Mouse (Mus musculus): ENCODE results near the gene Ift80. TPM values are rescaled to one million over a fixed set of nuclear protein-coding genes. Genes with fewer than 3 reads are reported as not detected.

The Ift80 gene
- polyA plus RNA-seq (2015; fragmentation: Nextera tagmentation; extraction: Ambion mirVana), result 8.0 and 8.3 TPM in 2 replicates

DNA sequence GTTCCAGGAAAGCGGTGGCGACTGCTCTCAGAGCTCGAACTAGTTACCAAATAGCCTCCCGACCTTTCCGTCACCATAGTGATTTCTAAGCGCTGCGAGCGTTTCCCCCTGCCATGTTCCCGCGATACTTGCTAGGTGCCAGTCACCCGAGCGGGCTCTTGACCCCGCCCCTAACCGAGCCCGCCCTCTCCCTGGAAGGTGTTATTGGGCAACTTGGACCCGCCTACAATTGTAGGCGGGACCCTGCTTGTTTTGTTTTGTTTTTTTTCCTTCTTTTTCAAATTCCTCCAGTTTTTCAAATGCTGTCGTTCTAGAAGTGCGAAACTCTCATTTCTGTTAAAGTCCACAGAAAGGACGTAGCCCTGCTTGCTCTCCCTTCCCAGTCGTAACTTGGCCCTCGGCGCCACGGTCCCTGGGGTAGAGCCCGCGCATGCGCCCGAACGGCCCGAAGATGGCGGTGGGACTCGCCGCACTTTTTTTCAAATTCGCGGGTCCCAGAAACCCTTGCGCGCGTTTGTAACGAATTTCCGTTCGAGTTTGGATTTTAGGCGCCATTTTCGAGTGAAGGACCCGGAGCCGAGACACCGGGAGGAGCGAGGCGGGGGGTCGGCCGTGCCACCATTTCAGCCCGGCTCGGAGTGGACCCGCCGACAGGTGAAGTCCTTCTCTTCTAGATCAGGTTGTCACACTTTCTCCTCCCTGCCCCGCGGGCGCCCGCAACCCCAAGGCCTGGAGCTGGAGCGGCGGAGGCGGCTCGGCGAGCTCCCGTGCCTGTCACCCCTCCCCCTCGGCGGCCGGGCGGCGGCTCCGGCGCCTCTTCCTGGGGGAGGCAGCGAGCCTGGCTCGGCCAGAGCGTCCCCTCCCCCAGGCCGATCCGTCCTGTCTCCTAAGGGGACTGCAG, at the start of gene Ift80, which contains the start of gene Smc4:
TSS of gene Ift80 (minus strand) at position 134 of the 901 bp plus-strand sequence.
TSS of gene Smc4 (plus strand) at position 302 of the 901 bp plus-strand sequence.
- under 1% methylated on average over 65 of the region's 76 CpGs for WGBS
- peaks cover 26% of the 10 kb centered on the region for H3K4me1 ChIP-seq
- peak within 1 kb of the TSS; percentile 63 for H3K9ac ChIP-seq
- peak within 1 kb of the TSS; percentile 83 for H3K27ac ChIP-seq
- ATAC-seq (replicated peaks), result peak; percentile 98
- H3K36me3 ChIP-seq (replicated peaks), result no peaks in the 10 kb centered on the region
- peak within 1 kb of the TSS; percentile 99 for H3K4me2 ChIP-seq
- no peaks in the 10 kb centered on the region for H3K9me3 ChIP-seq
- H3K27me3 ChIP-seq (replicated peaks), result no peaks in the 10 kb centered on the region
- peak within 1 kb of the TSS; percentile 94 for H3K4me3 ChIP-seq

DNA sequence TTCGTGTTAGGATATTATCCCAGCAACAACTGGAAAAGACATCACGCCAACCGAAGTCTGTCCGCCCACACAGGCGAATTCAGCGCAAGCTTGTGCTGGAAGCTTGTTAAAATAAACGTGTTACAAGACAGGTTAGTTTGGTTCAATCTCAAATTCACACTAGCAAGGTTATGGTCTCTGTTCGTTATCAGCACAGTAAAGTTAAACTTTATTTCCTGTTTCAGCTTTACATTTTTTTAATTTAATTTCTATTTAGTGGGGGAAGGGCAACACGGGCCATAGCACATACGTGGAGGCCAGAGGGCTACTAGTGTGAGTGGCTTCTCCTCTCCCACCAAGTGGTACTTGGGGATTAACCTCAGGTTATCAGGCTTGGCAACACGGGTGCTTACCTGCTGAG, 47.5 kb upstream of the Ift80 start:
- Histone ChIP-seq H3K9ac (no peak overlapping the region), H3K4me1 (no peaks in the 10 kb centered on the region), H3K36me3 (replicated peaks) (no peaks in the 10 kb centered on the region), H3K27me3 (replicated peaks) (no peaks in the 10 kb centered on the region; the same call in 1 of the 2 replicates), H3K9me3 (no peaks in the 10 kb centered on the region), H3K4me2 (no peak overlapping the region), H3K4me3 (no peak overlapping the region), H3K27ac (no peak overlapping the region)
- no peak for ATAC-seq (replicated peaks)
- WGBS, result 93% methylated on average over 11 of the region's 11 CpGs

DNA sequence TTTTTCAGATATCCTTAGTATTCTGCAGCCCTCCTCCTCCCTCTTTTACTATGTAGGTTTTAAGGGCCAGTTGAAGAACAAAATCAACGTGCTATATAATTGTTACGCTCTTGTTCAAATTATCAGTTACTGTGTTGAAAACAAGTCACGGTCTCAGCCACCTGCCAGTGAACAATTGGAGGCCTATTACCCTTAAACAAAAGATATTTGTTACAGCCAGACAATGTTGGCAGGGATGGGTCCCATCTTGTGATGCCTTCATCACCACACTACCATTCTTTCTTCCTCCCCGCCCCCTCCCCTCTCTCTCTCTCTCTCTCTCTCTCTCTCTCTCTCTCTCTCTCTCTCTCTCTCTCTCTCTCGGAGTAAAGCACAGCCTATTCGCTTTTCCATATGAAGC, 44.6 kb upstream of the Ift80 start:
- WGBS, result 76% methylated on average over 6 of the region's 6 CpGs
- peaks cover 7% of the 10 kb centered on the region for H3K4me1 ChIP-seq
- no peak overlapping the region for H3K4me3 ChIP-seq
- H3K27ac ChIP-seq, result no peak overlapping the region
- no peak for ATAC-seq (replicated peaks)
- H3K4me2 ChIP-seq, result no peak overlapping the region
- H3K9me3 ChIP-seq, result no peaks in the 10 kb centered on the region
- no peaks in the 10 kb centered on the region; the same call in 1 of the 2 replicates for H3K27me3 ChIP-seq (replicated peaks)
- no peak overlapping the region for H3K9ac ChIP-seq
- H3K36me3 ChIP-seq (replicated peaks), result no peaks in the 10 kb centered on the region

GRCm38 (mm10) chr3:69047684-69048083, 43.3 kb upstream of the Ift80 start:
- Histone ChIP-seq H3K36me3 (replicated peaks) (no peaks in the 10 kb centered on the region), H3K27me3 (replicated peaks) (no peaks in the 10 kb centered on the region; the same call in 1 of the 2 replicates), H3K4me2 (no peak overlapping the region), H3K27ac (no peak overlapping the region), H3K4me3 (no peak overlapping the region), H3K9ac (no peak overlapping the region), H3K9me3 (no peaks in the 10 kb centered on the region), H3K4me1 (peaks cover 17% of the 10 kb centered on the region)
- ATAC-seq (replicated peaks), result no peak
- WGBS, result 80% methylated on average over 4 of the region's 4 CpGs

DNA sequence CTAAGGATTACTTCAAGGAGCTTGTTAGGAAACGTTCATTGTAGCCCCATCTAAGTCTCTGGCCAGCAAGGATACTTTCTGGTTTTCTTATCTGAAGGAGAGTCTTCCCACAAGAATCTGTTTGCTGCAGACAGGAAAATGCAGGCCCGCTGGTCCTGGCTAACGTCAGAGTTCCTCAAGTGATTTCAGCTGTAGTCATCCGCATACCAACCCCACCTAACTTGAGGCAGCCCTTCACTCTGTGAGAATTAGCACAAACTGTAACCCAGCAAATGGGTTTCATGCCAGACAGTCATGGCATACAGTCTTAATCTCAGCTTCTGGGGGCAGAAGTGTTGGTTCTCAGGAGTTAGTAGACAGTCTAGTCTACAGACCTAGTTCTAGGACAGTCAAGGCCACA, 42.1 kb upstream of the Ift80 start:
- Histone ChIP-seq H3K27ac (no peak overlapping the region), H3K4me3 (no peak overlapping the region), H3K4me1 (peaks cover 22% of the 10 kb centered on the region), H3K4me2 (no peak overlapping the region), H3K9me3 (no peaks in the 10 kb centered on the region), H3K9ac (no peak overlapping the region), H3K36me3 (replicated peaks) (no peaks in the 10 kb centered on the region), H3K27me3 (replicated peaks) (no peaks in the 10 kb centered on the region; the same call in 1 of the 2 replicates)
- no peak for ATAC-seq (replicated peaks)
- 77% methylated on average over 4 of the region's 4 CpGs for WGBS

- ATAC-seq (replicated peaks), result no peak
- H3K9me3 ChIP-seq, result no peaks in the 10 kb centered on the region
- H3K4me2 ChIP-seq, result peak overlapping the region; percentile 83
- no peaks in the 10 kb centered on the region; the same call in 1 of the 2 replicates for H3K27me3 ChIP-seq (replicated peaks)
- H3K36me3 ChIP-seq (replicated peaks), result no peaks in the 10 kb centered on the region
- no peak overlapping the region for H3K27ac ChIP-seq
- H3K4me3 ChIP-seq, result peak overlapping the region; percentile 82
- no peak overlapping the region for H3K9ac ChIP-seq
- WGBS, result 23% methylated on average over 13 of the region's 13 CpGs
- H3K4me1 ChIP-seq, result peaks cover 25% of the 10 kb centered on the region
Measured at GRCm38 (mm10) chr3:69045750-69046149, 41.4 kb upstream of the Ift80 start.

DNA sequence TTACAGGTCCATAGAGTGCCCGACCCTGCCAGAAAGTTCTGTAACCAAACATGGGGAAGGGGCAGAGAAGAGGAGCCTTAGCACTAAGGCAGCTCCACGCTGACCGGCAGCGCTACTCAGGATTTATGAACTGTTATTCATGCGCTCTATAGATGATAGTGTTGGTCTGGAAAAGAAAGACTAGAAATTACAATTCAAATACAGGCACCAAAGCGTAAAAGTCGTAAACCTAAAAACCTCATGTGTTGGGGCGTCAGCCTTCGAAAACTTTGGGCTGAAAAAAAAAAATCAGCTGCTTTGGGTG, 41.0 kb upstream of the Ift80 start:
- peaks cover 25% of the 10 kb centered on the region for H3K4me1 ChIP-seq
- no peaks in the 10 kb centered on the region; the same call in 1 of the 2 replicates for H3K27me3 ChIP-seq (replicated peaks)
- H3K36me3 ChIP-seq (replicated peaks), result no peaks in the 10 kb centered on the region
- 5% methylated on average over 9 of the region's 9 CpGs for WGBS
- H3K4me2 ChIP-seq, result peak overlapping the region; percentile 83
- peak overlapping the region; percentile 82 for H3K4me3 ChIP-seq
- H3K9ac ChIP-seq, result peak overlapping the region; percentile 85
- H3K9me3 ChIP-seq, result no peaks in the 10 kb centered on the region
- ATAC-seq (replicated peaks), result peak; percentile 40
- peak overlapping the region; percentile 93 for H3K27ac ChIP-seq

GRCm38 (mm10) chr3:69044645-69045399, 40.5 kb upstream of the Ift80 start, which contains the start of gene Trim59:
Trim59 (minus strand) TSS chr3:69044755.
- under 1% methylated on average over 67 of the region's 80 CpGs for WGBS
- H3K4me1 ChIP-seq, result peaks cover 25% of the 10 kb centered on the region
- no peaks in the 10 kb centered on the region for H3K36me3 ChIP-seq (replicated peaks)
- peak within 1 kb of the TSS; percentile 85 for H3K9ac ChIP-seq
- H3K27ac ChIP-seq, result peak within 1 kb of the TSS; percentile 93
- H3K4me2 ChIP-seq, result peak within 1 kb of the TSS; percentile 83
- no peaks in the 10 kb centered on the region; the same call in 1 of the 2 replicates for H3K27me3 ChIP-seq (replicated peaks)
- H3K4me3 ChIP-seq, result peak within 1 kb of the TSS; percentile 82
- H3K9me3 ChIP-seq, result no peaks in the 10 kb centered on the region
- peak; percentile 98 for ATAC-seq (replicated peaks)

GRCm38 (mm10) chr3:69044167-69044591, 39.8 kb upstream of the Ift80 start:
- peak; percentile 80 for ATAC-seq (replicated peaks)
- Histone ChIP-seq H3K4me1 (peaks cover 28% of the 10 kb centered on the region), H3K36me3 (replicated peaks) (no peaks in the 10 kb centered on the region), H3K9me3 (no peaks in the 10 kb centered on the region), H3K27ac (peak overlapping the region; percentile 93), H3K4me3 (peak overlapping the region; percentile 82), H3K4me2 (peak overlapping the region; percentile 56), H3K27me3 (replicated peaks) (no peaks in the 10 kb centered on the region; the same call in 1 of the 2 replicates), H3K9ac (peak overlapping the region; percentile 85)
- 0% methylated on average over 38 of the region's 42 CpGs for WGBS

DNA sequence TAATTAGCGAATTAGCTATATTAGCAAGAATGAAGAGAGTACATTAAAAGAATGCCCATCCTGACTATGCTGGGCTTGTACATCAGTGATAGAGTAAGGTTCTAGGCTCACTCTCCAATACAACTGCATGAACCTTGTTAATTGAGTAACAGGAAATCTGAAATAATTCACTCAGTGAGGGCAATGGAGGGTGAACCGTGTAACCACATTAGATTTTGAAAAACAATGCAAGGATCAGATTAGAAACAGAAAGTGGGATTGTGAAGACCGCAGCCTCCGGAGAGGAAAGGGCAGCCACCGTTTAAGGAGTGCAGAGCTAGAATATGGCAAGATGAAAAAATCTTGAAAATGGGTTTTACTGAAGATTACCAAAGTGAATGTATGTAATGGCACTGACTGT, 36.9 kb upstream of the Ift80 start:
- H3K4me2 ChIP-seq, result no peak overlapping the region
- no peak overlapping the region for H3K27ac ChIP-seq
- no peaks in the 10 kb centered on the region for H3K27me3 ChIP-seq (replicated peaks)
- 62% methylated on average over 5 of the region's 5 CpGs for WGBS
- no peaks in the 10 kb centered on the region for H3K9me3 ChIP-seq
- H3K4me3 ChIP-seq, result no peak overlapping the region
- no peaks in the 10 kb centered on the region for H3K36me3 ChIP-seq (replicated peaks)
- H3K9ac ChIP-seq, result no peak overlapping the region
- peaks cover 28% of the 10 kb centered on the region for H3K4me1 ChIP-seq
- ATAC-seq (replicated peaks), result no peak

DNA sequence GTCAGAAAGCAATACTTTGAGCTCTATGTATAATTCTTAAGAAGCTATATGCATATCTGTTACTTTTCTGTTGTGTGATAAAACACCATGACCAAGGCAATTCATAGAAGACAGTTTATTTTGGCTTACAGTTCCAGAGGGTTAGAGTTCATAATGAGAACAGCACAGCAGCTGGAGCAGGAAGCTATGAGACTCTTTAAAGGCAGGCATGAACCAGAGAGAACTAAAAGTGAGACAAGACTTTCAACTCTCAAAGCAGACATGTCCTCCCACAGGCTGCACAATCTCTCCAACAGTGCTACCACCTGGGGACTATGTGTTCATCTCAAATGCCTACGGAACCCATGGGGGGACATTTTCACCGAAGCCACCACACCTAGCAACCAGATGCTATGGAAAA, 35.7 kb upstream of the Ift80 start:
- H3K4me3 ChIP-seq, result no peak overlapping the region
- H3K9ac ChIP-seq, result no peak overlapping the region
- no peaks in the 10 kb centered on the region for H3K9me3 ChIP-seq
- no peaks in the 10 kb centered on the region for H3K36me3 ChIP-seq (replicated peaks)
- WGBS, result 86% methylated on average over 2 of the region's 2 CpGs
- no peak for ATAC-seq (replicated peaks)
- H3K27ac ChIP-seq, result no peak overlapping the region
- no peaks in the 10 kb centered on the region for H3K27me3 ChIP-seq (replicated peaks)
- peaks cover 21% of the 10 kb centered on the region for H3K4me1 ChIP-seq
- H3K4me2 ChIP-seq, result no peak overlapping the region

DNA sequence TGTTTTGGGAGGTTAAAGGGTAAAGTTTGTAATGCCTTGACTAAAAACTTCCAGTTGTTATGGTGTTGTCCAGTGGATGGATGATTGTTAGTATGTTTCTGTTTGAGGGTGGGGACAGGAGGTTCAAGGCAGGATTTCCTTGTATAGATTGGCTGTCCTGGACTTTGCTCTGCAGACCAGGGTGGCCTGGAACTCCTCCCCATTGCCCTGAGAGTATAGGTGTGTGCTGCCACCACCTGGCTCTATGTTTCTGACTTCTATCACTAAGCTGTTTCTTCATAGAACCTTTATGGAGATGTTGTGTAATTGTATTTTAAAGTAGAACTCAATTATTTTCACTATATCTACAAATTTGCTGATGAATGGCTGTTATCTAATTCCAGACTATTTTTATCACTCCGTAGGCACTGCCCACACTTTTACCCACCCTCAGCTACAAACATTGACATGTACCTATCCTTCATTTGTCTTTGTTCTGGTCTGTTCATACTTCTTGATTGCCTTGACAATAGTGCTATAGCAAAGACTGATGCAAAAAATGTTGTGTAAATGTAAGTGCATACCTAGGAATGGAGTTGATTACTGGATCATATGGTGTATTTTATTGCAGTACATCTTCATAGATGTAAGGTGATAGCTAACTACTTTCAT, 21.9 kb upstream of the Ift80 start:
- no peaks in the 10 kb centered on the region for H3K4me1 ChIP-seq
- no peaks in the 10 kb centered on the region; the same call in 1 of the 2 replicates for H3K36me3 ChIP-seq (replicated peaks)
- no peaks in the 10 kb centered on the region for H3K27me3 ChIP-seq (replicated peaks)
- no peak for ATAC-seq (replicated peaks)
- 95% methylated on average over 1 of the region's 1 CpGs for WGBS
- no peaks in the 10 kb centered on the region for H3K9me3 ChIP-seq
- no peak overlapping the region for H3K27ac ChIP-seq
- no peak overlapping the region for H3K4me3 ChIP-seq
- no peak overlapping the region for H3K9ac ChIP-seq
- H3K4me2 ChIP-seq, result no peak overlapping the region

All from midbrain, embryonic 15.5 days (tissue).